Mouse (Mus musculus) CH12.LX (cell line): Measurements from ENCODE around the gene Fancc.

Experiments
- CTCF ChIP-seq, 2 experiments: IDR thresholded peaks in 1 of 2; conservative IDR thresholded peaks in 1 of 2; 2 replicates each; pipeline ENCODE4 v1.5.1; 2011 to 2012; ENCODE audit warnings: low read depth in 2 of 2, low read length in 2 of 2, improper control_type of control experiment in 1 of 2, inconsistent platforms in 1 of 2, mild to moderate bottlenecking in 1 of 2, moderate library complexity in 1 of 2
- EP300 ChIP-seq: IDR thresholded peaks from 2 replicates; pipeline ENCODE4 v1.6.1; 2011; ENCODE audit warnings: low read length, improper control_type of control experiment
- HCFC1 ChIP-seq: IDR thresholded peaks from 2 replicates; pipeline ENCODE4 v1.6.1; 2012; ENCODE audit warnings: low read depth, mild to moderate bottlenecking, inconsistent platforms, low read length, improper control_type of control experiment
- POLR2A ChIP-seq: IDR thresholded peaks from 2 replicates; pipeline ENCODE4 v1.6.1; 2011; ENCODE audit warnings: low read depth, mild to moderate bottlenecking, improper control_type of control experiment, low read length
- TBP ChIP-seq: conservative IDR thresholded peaks from 2 replicates; pipeline ENCODE4 v1.6.1; 2011; ENCODE audit warnings: low read depth, low read length, improper control_type of control experiment
- UBTF ChIP-seq: IDR thresholded peaks from 2 replicates; pipeline ENCODE4 v1.6.1; 2012; ENCODE audit warnings: low read depth, mild to moderate bottlenecking, inconsistent platforms, low read length, improper control_type of control experiment, moderate library complexity

GRCm38 (mm10) chr13:63258671-63259070 is 238.4 kb downstream of the Fancc start:
- TF ChIP-seq UBTF: no peak
- no peak for TF ChIP-seq CTCF (conservative IDR thresholded peaks at IDR 0.05 in 1 of 2, IDR thresholded peaks at IDR 0.05 in 1 of 2; ENCODE audit: low read depth in 2 of 2, low read length in 2 of 2)
- TF ChIP-seq EP300: no peak
- no peak for TF ChIP-seq HCFC1
- no peak for TF ChIP-seq POLR2A
- TF ChIP-seq TBP: no peak
